Mouse (Mus musculus): ENCODE measurements around the gene Reep6. TPM values are rescaled to one million over a fixed set of nuclear protein-coding genes. Genes with fewer than 3 reads are reported as not detected.
A peak's percentile ranks its signal among the peaks of the same experiment; 100 is the strongest.

The Reep6 gene
- polyA plus RNA-seq, 1 experiment from 2014 or later: 2.0 TPM

DNA sequence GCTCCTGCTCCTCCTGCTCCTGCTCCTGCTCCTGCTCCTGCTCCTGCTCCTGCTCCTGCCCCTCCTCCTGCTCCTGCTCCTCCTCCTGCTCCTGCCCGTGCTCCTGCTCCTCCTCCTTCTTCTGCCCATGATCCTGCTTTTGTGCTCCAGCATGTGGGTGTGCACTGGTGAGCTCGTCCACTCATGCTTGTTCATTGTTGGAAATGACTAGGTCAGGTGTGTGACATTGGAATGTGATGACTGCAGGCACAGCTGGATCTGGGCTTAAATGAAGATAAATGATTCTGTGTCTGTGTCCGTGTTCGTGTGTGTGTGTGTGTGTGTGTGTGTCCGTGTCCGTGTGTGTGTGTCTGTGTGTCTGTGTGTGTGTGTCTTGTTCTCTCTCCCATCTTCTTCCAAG, 38.6 kb downstream of the Reep6 start:
- ATAC-seq: no peak
- H3K4me3 ChIP-seq: no peak overlapping the region
- 91% methylated on average over 6 of the region's 6 CpGs for WGBS
- peaks cover 19% of the 10 kb centered on the region for H3K4me1 ChIP-seq
- no peak overlapping the region for H3K9ac ChIP-seq
- no peak overlapping the region for H3K27ac ChIP-seq
- no peaks in the 10 kb centered on the region for H3K36me3 ChIP-seq (ENCODE audit: poor library complexity, severe bottlenecking)
- peaks cover 24% of the 10 kb centered on the region for H3K27me3 ChIP-seq
- H3K4me2 ChIP-seq: no peak overlapping the region
- no peaks in the 10 kb centered on the region for H3K9me3 ChIP-seq (replicated peaks)

DNA sequence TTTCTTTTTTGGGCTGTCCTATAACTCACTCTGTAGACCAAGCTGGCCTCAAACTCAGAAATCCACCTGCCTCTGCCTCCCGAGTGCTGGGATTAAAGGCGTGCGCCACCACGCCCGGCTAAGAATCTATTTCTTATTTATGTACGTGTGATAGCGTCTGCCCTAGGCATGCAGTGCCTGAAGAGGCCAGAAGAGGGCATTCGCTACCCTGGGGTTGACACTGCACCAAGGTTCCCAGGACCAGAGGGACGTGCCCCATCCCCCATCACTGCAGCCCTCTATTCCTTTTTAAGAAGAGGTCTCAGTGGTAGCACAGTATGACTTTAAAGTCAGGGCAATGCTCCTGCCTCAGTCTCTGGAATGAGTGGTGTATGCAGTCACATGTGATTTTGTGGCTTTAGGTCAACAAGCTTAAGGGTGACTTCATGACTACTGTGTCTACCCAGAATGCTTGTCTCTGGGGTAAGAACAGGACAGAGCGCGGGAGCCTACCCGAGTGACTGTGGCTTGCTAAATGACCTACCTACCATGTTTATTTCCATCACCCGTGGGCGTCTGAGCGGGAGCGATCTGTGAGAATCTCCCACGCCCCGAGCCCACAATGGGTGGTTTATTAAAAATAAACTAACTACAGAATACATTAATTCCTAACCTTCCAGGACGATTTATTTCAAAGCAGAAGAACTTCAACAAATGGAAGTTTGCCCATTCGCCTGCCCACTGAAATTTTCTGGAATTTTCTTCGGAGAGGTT, 40.4 kb downstream of the Reep6 start:
- peaks cover 16% of the 10 kb centered on the region for H3K27me3 ChIP-seq
- H3K4me1 ChIP-seq: peaks cover 14% of the 10 kb centered on the region
- no peak overlapping the region for H3K27ac ChIP-seq
- no peak overlapping the region for H3K4me3 ChIP-seq
- H3K4me2 ChIP-seq: no peak overlapping the region
- no peak for ATAC-seq
- H3K9me3 ChIP-seq (replicated peaks): no peaks in the 10 kb centered on the region
- no peak overlapping the region for H3K9ac ChIP-seq
- WGBS: 84% methylated on average over 21 of the region's 21 CpGs
- H3K36me3 ChIP-seq (ENCODE audit: poor library complexity, severe bottlenecking): no peaks in the 10 kb centered on the region

DNA sequence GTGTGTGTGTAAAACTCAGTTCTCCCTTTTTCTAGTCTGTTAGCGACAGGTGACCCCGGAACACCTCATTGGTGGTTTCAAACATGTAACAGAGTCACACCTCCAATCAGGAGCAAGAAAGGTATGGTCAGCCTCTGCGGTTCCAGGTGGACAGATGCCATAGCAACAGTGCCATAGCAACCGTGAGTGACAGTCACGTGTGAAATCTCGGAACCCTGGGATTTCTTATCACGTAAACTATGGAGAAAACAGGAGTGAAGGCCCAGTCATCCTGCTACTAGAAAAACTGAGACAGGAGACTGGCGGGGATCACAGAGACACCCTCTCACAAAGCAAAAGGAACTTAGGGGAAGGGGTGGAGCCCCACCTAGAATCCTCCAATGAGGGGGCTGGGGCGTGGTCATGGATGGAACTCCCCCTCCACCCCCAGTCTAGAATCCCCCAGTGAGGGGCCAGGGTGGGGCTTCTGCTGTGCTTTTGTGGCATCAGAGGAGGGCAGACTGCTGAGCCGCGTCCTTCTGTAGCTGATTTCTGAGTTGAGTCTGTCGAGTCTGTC, 41.7 kb downstream of the Reep6 start:
- Histone ChIP-seq H3K4me2 (peak overlapping the region; percentile 47), H3K4me3 (peak overlapping the region; percentile 20), H3K9ac (peak overlapping the region; percentile 32; the same call in 1 of the 2 replicates), H3K9me3 (replicated peaks) (no peaks in the 10 kb centered on the region), H3K27ac (no peak overlapping the region), H3K27me3 (peaks cover 12% of the 10 kb centered on the region; the same call in 1 of the 2 replicates), H3K4me1 (peaks cover 14% of the 10 kb centered on the region), H3K36me3 (ENCODE audit: poor library complexity, severe bottlenecking) (no peaks in the 10 kb centered on the region)
- ATAC-seq: peak; percentile 73
- 2% methylated on average over 12 of the region's 12 CpGs for WGBS

DNA sequence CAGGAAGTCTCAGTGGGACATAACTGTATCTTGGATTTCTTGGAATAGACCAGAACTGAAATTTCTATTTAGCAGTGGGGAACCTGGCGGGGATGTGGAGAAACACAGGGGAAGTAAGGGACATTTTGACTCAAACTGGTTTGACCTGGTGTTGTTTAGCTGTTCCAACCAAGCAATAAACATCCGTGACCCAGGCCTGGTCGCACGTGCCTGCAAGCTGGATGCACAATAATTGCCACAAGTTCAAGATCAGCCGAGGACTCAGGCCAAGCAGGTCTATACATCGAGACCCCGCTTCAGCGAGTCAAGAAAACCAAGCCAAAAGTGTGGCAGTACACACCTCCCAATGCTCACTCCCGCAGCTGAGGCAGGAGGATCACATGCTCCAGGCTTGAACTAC, 42.2 kb downstream of the Reep6 start:
- Histone ChIP-seq H3K4me1 (peaks cover 14% of the 10 kb centered on the region), H3K9ac (peak overlapping the region; percentile 32), H3K4me2 (peak overlapping the region; percentile 47), H3K27ac (no peak overlapping the region), H3K36me3 (ENCODE audit: poor library complexity, severe bottlenecking) (no peaks in the 10 kb centered on the region), H3K27me3 (peaks cover 8% of the 10 kb centered on the region; the same call in 1 of the 2 replicates), H3K4me3 (peak overlapping the region; percentile 20; the same call in 1 of the 2 replicates), H3K9me3 (replicated peaks) (no peaks in the 10 kb centered on the region)
- ATAC-seq: no peak
- WGBS: 51% methylated on average over 9 of the region's 9 CpGs

DNA sequence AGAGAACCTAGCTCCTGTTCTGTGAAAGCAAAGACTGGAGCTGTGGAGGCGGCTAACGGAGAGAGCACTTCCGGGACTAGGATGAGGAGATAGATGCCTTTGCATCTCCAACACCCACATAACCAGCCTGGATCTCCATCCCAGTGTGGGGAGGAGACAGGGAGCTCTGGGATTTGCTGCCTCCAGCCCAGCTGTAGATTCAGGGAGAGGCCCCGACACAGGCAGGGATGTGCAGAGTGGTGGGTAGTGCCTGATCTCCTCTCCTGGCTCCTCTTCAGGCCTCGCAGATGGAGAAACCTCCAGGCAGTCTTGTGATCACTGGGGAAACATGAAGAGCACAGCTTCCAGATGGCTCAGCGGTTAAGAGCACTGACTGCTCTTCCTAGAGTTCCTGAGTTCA, 43.0 kb downstream of the Reep6 start:
- Histone ChIP-seq H3K4me1 (peaks cover 14% of the 10 kb centered on the region), H3K27me3 (peaks cover 2% of the 10 kb centered on the region; the same call in 1 of the 2 replicates), H3K4me2 (no peak overlapping the region), H3K36me3 (ENCODE audit: poor library complexity, severe bottlenecking) (no peaks in the 10 kb centered on the region), H3K9me3 (replicated peaks) (no peaks in the 10 kb centered on the region), H3K4me3 (no peak overlapping the region), H3K27ac (no peak overlapping the region), H3K9ac (no peak overlapping the region; the same call in 1 of the 2 replicates)
- WGBS: 78% methylated on average over 6 of the region's 6 CpGs
- no peak for ATAC-seq

DNA sequence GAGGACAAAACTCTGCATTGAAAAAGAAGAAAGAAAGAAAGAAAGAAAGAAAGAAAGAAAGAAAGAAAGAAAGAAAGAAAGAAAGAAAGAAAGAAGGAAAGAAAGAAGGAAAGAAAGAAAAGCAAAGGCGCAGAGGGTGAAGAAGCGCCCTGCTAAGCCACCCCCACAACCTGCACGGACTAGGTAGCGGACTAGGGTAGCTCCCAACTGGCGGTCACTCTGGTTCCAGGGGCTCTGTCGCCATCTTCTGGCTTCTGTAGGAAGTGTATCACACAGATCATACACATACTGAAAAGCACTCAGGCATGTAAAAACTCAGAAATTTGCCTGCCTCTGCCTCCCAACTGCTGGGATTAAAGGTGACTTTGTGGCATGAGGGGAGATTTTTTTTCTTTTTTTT, 44.3 kb downstream of the Reep6 start:
- Histone ChIP-seq H3K9me3 (replicated peaks) (no peaks in the 10 kb centered on the region), H3K27me3 (no peaks in the 10 kb centered on the region), H3K4me2 (no peak overlapping the region), H3K4me3 (no peak overlapping the region), H3K36me3 (ENCODE audit: poor library complexity, severe bottlenecking) (0 out of 2 replicates have a peak, but pooled peaks cover under 1% of the 10 kb centered on the region), H3K4me1 (peaks cover 14% of the 10 kb centered on the region), H3K27ac (no peak overlapping the region), H3K9ac (no peak overlapping the region)
- ATAC-seq: no peak
- WGBS: 16% methylated on average over 6 of the region's 6 CpGs

DNA sequence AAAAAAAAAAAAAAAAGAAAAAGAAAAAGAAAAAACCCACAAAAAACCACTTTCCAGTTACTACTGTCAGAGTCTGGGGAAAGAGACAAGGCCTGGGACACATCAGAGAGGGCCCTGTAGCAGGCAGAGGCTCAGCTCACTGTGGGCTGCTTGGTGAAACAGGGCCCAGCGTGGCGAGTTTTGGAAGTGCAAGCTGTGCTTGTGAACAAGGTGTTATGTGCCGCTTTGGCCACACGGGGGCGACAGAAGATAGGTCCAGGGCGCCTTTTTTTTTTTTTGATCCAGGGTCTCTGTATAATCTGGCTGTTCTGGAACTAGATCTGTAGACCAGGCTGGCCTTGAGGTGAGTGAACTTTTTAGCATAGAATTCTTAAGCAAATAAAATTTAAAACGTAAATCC, 46.4 kb downstream of the Reep6 start:
- Histone ChIP-seq H3K27me3 (no peaks in the 10 kb centered on the region), H3K4me3 (no peak overlapping the region), H3K9me3 (replicated peaks) (no peaks in the 10 kb centered on the region), H3K27ac (no peak overlapping the region), H3K9ac (no peak overlapping the region), H3K4me2 (no peak overlapping the region), H3K4me1 (peaks cover 12% of the 10 kb centered on the region), H3K36me3 (ENCODE audit: poor library complexity, severe bottlenecking) (peaks cover 19% of the 10 kb centered on the region)
- ATAC-seq: no peak; the same call in 1 of the 2 replicates
- under 1% methylated on average over 7 of the region's 7 CpGs for WGBS

DNA sequence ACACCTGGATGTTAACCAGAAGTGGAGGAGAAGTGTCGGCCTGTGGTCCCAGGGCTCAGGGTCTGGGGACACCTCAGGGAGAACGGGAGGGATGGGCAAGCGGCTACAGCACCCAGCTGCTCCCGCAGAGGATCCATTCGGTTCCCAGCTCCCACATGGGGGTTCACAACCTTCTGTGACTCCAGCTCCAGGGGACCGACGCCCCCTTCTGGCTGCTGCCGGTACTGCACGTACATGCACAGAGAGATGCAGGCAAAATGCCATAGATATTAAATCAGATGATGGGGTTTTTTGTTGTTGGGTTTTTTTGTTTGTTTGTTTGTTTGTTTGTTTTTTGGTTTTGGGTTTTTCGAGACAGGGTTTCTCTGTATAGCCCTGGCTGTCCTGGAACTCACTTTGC, 48.0 kb downstream of the Reep6 start:
- no peaks in the 10 kb centered on the region for H3K27me3 ChIP-seq
- H3K4me2 ChIP-seq: no peak overlapping the region
- no peak overlapping the region for H3K9ac ChIP-seq
- 56% methylated on average over 10 of the region's 10 CpGs for whole genome bisulfite sequencing
- no peak for ATAC-seq
- H3K36me3 ChIP-seq (ENCODE audit: poor library complexity, severe bottlenecking): peaks cover 35% of the 10 kb centered on the region
- no peaks in the 10 kb centered on the region for H3K9me3 ChIP-seq (replicated peaks)
- no peak overlapping the region for H3K4me3 ChIP-seq
- H3K4me1 ChIP-seq: no peaks in the 10 kb centered on the region
- no peak overlapping the region for H3K27ac ChIP-seq

DNA sequence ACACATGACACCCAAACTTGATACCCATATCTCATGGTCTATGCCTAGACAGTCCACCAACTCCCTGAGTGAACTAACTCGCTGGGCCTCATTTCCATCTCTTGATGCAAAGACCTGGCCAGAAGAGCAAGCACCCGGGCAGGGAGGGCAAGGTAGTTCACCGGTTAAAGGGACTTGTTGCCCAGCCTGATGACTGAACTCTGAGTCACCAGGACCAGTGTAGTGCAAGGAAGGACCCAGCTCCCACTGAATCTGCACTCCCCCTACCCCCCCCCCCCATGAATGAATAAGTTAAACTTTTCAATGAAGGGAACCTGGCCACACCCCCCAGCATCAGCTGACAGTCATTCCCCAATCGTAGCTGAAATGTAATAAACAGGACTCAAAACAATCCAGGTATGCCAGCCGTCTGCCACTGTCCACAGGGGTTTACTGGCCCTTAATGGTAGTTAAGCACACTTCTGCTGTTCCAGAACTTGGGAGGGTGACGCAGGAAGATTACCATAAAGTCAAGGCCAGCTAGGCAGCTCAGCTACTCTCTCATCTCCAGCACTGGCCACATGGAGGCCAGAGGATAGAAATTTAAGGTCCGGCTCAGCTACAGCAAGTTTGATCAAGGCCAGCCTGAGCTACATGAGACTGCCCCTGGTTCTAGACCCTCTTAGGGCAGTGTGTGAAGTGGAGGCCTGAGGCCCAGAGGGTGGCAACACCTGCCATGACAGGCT, 53.0 kb downstream of the Reep6 start:
- Histone ChIP-seq H3K4me1 (peaks cover 28% of the 10 kb centered on the region), H3K27ac (no peak overlapping the region), H3K9me3 (replicated peaks) (no peaks in the 10 kb centered on the region), H3K36me3 (ENCODE audit: poor library complexity, severe bottlenecking) (peaks cover 61% of the 10 kb centered on the region), H3K9ac (peak overlapping the region; percentile 100), H3K27me3 (no peaks in the 10 kb centered on the region), H3K4me3 (peak overlapping the region; percentile 99), H3K4me2 (peak overlapping the region; percentile 97)
- 90% methylated on average over 7 of the region's 7 CpGs for WGBS
- no peak for ATAC-seq

DNA sequence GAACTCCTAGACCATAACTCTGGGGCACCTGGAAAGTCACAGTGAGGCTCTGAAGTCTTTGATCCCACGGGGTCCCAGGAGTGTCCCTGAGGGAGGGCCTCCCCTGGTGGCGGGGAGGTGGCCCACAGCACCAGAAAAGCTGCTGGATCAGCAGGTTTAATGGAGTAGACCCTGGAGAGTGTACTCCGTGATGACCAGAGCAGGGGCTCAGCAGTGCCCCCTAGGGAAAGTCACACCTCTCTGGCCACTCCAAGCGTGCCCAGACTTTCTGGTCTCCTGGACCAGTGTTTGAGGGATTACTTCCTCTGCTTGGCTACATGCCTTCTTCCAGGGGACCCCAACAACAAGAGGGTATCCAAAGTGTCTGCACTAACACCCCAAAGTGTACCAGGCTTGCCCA, 53.7 kb downstream of the Reep6 start:
- H3K4me3 ChIP-seq: peak overlapping the region; percentile 99
- no peak overlapping the region for H3K27ac ChIP-seq
- peak overlapping the region; percentile 100 for H3K9ac ChIP-seq
- H3K9me3 ChIP-seq (replicated peaks): no peaks in the 10 kb centered on the region
- peaks cover 34% of the 10 kb centered on the region for H3K4me1 ChIP-seq
- peaks cover 61% of the 10 kb centered on the region for H3K36me3 ChIP-seq (ENCODE audit: poor library complexity, severe bottlenecking)
- ATAC-seq: no peak
- peak overlapping the region; percentile 97 for H3K4me2 ChIP-seq
- WGBS: 52% methylated on average over 4 of the region's 4 CpGs
- no peaks in the 10 kb centered on the region for H3K27me3 ChIP-seq

DNA sequence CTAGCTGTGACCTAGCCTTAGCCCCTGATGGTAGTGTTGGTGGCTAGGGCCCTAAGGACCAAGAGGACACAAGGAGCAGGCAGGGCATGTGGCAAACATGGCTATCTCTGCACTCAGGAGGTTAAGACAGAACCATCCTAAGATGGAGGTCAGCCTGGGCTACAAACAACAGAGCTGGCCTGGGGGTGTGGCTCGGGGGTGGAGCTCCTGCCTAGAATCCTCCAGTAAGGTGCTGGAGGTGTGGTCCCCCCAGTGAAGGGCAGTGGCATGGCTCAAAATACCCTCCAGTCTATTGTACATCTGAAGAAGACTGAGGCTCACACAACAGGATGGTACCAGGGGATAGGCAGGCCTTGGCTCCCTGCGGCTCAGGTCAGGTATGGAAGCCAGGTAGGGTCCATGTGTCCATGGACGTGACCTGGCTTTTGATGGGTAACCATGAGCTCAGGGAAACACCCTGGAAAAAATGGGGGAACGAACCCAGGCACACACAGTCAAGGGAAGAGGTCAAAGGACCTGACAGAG, 54.4 kb downstream of the Reep6 start:
- no peaks in the 10 kb centered on the region for H3K27me3 ChIP-seq
- no peaks in the 10 kb centered on the region for H3K9me3 ChIP-seq (replicated peaks)
- no peak for ATAC-seq
- H3K9ac ChIP-seq: peak overlapping the region; percentile 100
- peaks cover 60% of the 10 kb centered on the region for H3K36me3 ChIP-seq (ENCODE audit: poor library complexity, severe bottlenecking)
- H3K4me1 ChIP-seq: peaks cover 38% of the 10 kb centered on the region
- H3K27ac ChIP-seq: peak overlapping the region; percentile 99; the same call in 1 of the 2 replicates
- H3K4me2 ChIP-seq: peak overlapping the region; percentile 97
- WGBS: 87% methylated on average over 4 of the region's 4 CpGs
- peak overlapping the region; percentile 99 for H3K4me3 ChIP-seq

DNA sequence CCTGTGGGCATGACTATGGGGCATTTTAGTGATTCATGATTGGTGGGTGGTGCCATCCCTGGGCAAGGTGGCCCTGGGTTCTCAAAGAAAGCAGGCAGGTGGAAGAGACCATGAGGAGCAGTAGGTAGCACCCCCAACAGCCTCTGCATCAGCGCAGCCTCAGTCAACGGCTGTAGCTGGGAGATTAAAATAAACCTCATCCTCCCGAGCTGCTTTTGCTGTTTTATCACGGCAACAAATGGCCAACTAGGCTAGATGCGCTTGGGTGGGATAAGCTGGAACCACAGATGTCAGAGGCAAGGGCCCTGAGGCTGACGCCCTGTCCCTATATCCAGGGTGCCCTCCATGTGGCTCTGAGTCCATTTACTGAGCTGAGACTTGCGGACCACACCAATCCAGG, 55.0 kb downstream of the Reep6 start:
- Histone ChIP-seq H3K9me3 (replicated peaks) (no peaks in the 10 kb centered on the region), H3K4me2 (peak overlapping the region; percentile 97), H3K36me3 (ENCODE audit: poor library complexity, severe bottlenecking) (peaks cover 56% of the 10 kb centered on the region), H3K27me3 (no peaks in the 10 kb centered on the region), H3K4me3 (peak overlapping the region; percentile 99), H3K4me1 (peaks cover 38% of the 10 kb centered on the region), H3K9ac (peak overlapping the region; percentile 100), H3K27ac (peak overlapping the region; percentile 99)
- ATAC-seq: no peak
- 74% methylated on average over 7 of the region's 7 CpGs for WGBS
